Mouse (Mus musculus) spleen, adult 18-20 months (tissue): Measurements from ENCODE around the gene Srsf12.

ENCODE experiments used
- DNase-seq, 2 experiments: peaks; one replicate each; pipeline ENCODE4 v3.0.0; 2022; ENCODE audit warnings: mixed read lengths in 2 of 2

The Srsf12 gene

DNA sequence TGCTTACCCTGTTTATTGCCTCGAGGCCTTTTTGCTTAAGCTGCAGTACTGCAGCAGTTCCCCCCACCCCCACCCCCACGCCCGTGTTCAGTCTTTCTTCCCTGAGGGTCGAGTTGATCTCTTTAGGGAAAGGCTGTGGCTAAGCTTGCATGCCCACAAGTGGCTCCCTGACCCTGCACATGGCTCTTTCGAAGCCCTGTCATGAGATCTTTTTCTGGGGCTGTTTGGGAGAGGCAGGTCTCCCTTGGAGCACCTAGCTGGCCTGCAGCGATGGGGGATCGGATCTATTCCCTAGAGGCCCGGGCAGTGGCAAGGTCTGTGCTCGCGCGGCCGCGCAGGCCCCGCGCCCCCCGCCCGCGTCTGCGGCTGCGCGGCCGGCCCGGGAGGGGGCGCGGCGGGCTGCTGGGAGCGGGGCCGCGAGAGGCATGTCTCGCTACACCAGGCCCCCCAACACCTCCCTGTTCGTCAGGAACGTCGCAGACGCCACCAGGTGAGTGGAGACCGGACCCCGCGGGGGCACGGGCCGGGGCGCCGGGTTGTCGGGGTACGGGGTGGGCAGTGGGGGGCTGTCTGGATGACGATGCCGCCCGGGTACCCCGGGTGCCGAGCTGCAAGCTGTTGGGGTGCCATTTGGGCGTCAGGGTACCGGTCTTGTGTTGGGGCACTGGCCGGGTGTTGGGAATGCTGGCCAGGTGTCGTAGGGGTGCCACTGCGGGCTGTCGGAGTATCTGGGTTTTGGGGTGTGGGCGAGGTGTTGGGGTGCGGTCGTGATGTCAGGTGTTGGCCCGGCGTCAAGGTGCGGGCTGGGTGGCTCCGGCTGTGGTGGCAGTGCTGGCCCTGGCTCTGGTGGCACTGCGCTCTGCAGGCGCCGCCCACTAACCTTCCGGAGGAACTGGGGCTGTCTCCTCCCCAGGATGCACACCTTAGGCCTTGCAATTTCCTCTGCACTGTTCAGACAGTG lies at the start of gene Srsf12:
Gene Srsf12, plus strand, starts transcription at position 111 of the 961 bp plus-strand sequence.
- peak; percentile 16 to 28 for DNase-seq

DNA sequence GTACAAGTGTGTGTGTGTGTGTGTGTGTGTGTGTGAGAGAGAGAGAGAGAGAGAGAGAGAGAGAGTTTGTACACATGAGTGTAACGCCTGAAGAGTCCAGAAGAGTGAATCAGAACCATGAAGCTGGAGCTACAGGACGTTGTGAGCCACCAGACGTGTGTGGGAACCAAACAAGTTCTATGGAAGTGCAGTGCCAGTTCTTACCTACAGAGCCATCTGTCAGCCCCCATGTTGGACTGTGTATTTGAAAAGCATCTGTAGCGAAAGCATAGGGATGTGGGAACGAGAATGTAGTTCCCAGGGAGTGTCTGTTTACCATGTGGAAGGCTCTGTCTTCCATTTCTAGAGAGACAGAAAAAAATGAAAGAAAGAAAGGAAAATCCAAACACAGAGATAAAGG lies 25.3 kb upstream of the Srsf12 start:
- no peak for DNase-seq

DNA sequence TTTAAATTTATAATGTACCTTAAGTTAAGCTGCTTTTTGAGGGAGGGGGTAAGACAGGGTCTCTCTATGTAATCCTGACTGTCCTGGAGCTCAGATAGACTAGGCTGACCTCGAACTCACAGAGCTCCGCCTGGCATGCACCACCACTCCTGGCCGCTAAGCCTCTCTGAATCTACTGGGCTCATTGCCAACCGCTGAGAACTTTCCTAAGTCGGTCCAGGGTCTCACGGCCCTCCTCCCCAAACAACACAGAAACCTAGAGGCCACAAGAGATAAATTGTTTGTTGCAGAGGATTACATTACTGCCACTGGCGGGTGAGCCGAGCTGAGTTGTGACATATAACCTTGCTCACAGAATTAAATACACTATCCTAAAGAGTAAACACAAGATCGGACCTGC lies 20.6 kb upstream of the Srsf12 start:
- no peak for DNase-seq

DNA sequence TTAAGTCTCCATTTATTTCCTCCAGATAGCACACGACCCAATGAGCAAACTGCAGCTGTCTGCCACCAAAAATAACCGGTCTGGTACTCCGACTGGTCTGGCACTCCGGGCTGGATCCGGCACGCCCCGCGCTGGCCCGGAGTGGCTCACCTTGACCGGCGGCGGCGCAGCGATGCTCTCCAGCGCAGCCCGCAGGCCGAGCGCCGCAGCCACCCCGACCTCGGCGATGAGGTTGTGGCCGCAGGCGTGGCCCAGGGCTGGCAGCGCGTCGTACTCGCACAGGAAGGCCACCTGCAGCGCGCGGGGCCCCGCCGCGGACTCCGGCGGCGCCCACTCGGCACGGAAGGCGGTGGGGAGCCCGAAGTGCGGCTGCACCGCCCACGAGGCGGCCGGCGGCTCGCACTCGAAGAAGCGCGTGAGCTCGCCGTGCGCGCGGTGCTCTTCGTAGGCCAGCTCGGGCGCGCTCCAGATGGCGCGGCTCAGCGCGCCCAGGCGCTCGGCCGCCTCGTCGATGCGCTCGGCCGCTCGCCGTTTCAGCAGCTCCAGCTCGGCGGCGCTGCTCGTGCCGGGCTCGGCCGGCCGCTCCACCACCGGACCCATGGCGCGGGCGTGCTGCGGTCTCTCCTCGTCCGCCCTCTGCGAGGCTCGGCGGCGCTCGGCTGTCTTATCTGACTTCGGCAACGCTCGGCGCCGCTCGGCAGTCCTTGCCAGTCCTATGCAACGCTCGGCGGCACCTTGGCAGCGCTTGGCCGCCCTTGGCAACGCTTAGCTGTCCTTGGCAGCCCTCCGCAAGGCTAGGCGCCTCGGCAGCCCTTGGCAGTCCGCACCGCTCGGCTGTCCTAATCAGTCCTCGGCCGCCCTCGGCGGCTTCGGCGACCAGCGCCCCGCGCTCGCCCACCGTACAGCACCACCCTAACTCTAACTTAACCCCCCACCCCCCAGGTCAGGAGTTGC lies 19.7 kb upstream of the Srsf12 start:
- peak; percentile 20 to 44 for DNase-seq

DNA sequence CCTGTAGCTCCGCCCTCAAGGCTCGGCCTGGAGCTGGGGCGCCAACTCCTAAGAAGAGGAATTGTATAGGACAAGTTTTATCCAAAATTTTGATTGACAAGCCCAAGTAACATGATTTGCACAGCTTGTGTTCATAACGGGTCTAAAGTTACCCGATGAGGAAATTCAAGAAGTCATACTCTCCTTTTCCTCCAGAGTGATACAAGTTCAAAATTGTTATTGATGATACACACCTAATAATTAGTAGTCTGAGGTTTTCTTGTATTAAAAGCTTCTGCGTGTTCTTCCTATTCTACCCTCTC lies 19.1 kb upstream of the Srsf12 start, which contains the start of gene Pm20d2:
Gene Pm20d2, minus strand, starts transcription at position 3 of the 302 bp plus-strand sequence.
- no peak for DNase-seq

DNA sequence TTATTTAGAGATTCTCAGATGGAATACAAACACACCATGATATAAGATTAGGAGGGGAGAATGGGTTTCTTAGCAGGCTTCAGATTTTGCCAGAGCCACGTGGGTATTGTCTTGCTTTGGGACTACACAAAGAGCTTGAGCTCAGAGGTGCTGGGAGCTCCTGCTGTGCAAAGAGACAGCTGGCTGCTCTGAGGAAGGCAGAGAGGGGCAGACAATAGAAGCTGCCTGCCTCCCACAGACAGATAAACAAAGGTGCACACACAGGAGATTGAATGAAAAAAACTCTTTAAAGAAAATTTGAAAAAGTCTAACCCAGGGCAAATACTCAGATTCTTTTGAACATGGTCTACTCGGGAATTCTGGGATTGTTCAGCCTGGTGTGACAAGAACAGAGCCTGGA lies 10.7 kb upstream of the Srsf12 start:
- DNase-seq: no peak

DNA sequence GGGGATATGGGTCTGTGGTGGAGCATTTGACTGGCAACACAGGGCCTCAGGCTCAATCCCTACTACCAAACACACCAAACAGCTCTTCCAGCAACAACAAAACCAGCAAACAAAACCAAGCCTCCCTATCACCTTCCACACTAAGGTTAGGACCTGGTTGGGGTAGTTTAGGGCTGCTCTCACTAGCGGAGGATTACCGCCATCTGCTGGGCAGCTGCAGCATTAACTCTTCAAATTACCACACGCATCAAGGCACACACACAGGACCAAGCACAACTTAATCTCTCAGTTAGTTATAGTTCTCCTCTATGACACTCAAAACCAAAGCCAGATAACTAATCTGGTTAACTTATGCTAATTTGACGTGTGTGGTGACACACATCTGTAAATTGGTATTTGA lies 4.1 kb upstream of the Srsf12 start:
- DNase-seq: peak in 1 of 2 experiments; percentile 46

DNA sequence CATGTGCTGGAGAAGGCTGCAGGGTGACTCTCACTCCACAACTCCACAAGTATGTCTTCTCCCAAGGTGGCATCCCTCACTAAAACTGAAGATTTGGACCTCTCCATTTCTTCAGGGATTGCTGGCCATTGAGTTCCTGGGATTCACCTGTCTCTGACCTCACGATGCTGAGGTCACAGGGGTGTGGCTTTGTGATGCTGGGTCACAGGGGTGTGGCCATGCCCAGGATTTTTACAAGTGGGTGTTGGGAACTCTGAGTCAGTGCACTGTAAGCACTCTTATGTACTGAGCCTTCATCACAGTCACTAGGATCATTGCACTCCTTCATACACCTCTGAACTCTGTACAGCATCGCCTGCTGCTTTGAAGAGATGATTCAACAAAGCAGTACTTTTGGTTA lies 1.2 kb upstream of the Srsf12 start:
- DNase-seq: no peak

DNA sequence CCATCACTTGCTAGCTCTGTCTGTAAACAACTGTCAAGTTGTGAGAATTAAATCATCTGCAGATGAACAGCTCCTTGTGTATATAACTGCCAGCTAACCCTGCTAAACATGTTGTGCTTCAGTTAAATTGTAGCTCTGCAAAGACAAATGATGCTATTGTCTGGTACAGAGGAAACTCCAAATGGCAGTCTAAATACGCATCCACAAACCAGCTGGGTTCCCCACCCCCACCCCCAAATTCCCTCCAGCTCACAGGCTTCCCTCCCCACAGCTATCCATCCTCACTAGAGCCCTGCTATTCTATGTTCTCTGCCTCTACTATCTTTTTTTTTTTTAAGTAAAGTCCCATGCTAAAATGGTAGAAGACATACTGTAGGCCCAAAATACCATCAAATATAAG lies 13.1 kb downstream of the Srsf12 start:
- no peak for DNase-seq

DNA sequence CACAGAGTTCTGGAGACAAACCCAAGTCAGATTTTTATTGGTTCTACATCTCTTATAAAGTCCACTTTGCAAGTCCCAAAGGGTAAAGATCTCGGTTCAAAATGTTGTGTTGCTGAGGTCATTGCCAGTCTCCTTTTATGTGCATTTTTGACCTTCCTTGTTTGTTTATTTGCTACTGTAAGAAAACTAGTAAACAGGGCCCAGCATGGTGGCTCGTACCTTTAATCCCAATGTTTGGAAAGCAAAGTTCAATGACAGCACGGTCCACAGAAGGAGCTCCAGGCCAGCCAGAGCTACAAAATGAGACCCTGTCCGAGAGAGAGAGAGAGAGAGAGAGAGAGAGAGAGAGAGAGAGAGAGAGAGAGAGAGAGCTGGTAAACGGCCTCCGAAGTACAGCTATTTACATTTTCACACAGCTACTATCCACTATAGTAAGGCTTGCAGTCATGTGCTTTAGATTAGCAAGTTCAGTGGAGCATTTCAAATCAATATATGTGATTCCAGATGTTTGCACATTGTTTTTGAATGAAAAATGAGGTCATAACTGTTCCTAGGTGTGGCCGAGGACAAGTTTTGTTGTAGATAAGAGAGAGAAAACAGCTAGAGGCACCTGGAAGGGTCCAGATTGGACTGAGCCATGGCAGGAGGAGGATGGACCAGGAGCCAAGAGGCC lies 15.3 kb downstream of the Srsf12 start:
- no peak for DNase-seq

DNA sequence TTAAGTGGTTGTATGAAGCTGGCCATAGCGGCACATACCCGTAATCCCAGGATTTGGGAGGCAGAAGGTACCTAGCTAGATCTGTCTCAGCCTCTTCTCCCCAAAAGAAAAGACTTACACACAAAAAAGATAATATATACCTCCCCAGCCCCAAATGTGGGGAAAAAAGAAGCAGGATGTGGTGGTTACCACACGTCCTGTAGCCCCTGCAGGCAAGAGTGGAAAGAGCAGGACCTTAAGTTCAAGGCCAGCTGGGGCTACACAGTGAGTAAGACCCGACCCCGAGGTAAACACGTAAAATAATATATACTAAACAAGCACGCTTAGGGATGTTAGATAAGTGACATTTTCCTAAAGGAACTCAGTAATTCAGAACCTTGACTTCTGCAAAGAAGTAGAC lies 18.4 kb downstream of the Srsf12 start:
- no peak for DNase-seq

DNA sequence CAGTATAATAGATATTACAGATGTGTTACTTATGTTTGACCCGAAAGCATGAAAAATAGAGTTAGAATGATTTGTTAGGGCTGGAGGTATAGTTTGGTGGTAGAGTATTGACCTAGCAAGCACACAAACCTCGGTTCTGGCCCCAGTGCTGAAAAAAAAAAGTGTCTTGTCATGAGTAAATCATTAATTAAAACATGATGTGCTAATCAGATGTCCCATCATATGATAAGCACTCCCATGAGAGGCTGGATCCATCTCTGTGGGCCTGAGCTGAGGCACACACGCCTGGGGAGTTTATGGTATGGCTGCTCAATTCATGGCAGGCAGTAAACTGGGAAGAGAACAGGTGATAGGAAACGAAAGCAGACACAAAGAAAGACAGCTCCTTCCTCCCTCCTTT lies 20.8 kb downstream of the Srsf12 start:
- no peak for DNase-seq

DNA sequence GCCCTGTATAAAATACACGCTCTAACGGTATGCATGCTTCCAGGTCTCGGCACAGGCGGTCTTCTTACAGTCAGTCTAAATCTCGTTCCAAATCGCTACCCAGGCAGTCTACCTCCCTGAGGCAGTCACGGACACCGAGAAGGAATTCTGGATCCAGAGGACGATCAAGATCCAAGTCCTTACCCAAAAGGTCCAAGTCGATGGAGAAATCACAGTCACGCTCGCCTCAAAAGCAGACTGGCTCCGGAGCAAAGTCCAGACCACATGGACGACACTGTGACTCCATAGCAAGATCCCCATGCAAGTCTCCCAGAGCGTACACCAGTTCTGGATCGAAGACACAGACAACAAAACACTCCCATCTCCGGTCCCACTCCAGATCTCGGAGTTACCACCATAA lies 22.1 kb downstream of the Srsf12 start:
- DNase-seq: no peak

DNA sequence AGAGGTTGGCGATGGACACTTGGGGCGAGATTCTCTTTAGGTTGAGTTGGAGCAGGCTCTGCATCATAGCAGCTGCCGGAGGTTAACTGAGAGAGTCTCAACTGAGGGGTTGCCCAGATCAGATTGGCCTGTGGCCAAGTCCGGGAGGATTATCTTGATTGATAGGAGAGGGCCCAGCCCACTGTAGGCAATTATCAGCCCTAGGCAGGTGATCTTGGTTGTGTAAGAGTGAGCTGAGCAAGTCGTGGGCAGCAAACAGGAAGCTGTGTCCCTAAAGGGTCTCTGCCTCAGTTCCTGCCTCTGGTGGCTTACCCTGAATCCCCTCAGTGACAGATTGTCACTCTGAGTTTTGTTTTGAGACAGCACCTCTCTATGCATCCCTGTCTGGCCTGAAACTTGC lies 33.7 kb downstream of the Srsf12 start:
- DNase-seq: no peak

DNA sequence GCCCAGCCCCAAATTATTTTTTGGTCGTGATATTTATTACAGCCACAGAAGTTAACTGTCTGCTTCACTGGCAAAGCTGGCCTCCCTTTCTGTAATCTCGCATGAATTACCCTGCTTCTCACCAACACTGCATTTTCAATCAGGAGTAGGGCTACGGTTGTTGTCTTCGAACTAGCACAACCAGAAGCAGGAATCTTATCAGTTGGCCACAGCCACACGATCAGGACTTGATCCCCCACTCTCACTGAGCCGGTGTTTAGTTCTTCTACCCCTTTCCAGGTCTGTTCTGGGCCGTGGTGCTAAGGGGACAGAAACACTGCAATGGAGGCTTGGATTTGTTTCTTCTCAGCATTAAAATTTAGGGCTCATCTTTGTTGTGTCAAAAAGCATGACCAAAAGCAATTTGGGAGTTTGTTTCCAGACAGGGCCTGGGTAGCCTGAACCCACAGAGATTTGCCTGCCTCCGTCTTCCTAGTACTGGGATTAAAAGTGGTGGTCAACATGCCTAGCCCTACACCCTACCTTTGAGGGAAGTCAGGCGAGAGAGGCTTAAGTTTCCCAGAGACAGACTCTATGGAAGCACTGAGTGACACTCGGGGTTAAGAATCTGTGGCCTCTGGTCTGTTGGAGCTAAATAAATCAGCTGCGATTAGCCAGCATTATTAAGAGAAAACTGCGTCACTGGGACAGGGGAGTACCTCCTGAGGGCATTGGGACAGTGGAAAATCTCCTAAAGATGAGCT lies 34.4 kb downstream of the Srsf12 start:
- no peak for DNase-seq

DNA sequence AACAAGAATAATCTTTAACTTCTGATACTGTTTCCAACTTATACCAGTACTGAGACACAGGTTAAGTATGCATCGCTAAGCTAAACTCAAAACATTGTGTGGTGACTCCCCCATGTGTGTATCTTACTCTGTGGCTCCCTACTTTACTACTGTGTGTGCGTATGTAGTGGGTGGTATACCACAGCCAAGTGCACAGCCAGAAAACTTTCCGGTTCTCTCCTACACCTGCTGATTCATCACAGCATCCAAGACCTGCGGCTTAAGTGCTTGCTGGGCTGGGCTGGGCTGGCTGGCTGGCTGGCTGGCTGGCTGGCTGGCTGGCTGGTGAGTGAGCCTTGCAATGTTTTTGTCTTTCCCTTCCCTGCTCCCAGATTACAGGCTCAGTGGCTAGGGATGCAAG lies 35.1 kb downstream of the Srsf12 start:
- no peak for DNase-seq

DNA sequence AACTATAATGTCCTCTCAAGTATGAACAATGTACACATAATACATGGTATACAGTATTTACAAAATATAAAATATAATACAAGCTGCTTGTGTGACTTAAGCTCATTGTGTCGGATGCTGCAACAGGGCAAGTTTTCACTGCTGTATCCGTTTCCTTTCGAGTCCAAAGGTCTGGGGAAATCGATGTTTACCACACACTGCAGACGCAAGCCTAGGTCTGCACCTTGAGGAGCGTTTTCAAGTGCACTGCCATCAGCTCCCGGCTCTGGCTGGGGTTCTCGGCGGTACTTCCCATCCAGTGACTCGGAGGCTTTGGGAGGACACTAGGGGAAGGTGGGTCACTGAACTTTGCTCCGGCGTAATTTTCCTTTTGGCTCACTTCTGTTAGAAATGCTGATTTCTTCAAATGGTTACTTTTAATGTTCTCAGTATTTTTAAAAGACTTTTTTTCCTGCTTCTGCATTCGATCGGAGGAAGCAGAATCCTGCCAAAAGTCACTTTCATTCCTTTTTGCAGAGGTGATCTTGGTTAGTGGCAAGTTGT lies 37.1 kb downstream of the Srsf12 start:
- no peak for DNase-seq

DNA sequence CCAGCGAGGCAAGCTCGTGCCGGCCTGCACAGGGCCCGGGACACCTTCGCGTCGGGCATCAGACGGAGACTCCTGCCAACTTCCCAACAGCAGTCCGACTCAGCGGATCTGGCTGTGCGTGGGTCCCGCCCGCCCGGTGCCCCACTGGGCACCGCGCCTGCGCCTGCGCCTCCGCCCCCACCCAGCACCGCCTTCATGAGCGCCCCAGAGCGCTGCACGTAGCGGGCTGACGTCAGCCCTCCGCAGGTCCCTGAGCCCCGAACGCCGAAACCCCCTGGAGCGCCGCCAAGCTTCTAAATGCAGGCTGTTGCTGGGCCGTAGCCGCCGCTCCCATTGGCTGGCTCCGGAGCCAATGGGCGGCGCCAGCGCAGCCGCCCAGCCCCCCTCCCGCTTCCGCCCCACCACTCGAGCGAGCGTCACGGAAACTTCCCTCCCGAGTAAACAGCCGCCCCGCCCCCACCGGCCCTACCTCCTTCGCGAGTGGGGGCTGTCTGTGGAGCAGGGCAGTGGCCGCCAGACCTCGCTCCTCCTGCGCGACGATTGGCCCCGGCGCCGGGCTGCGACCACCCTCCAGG lies 38.8 kb downstream of the Srsf12 start:
- DNase-seq: peak; percentile 98

DNA sequence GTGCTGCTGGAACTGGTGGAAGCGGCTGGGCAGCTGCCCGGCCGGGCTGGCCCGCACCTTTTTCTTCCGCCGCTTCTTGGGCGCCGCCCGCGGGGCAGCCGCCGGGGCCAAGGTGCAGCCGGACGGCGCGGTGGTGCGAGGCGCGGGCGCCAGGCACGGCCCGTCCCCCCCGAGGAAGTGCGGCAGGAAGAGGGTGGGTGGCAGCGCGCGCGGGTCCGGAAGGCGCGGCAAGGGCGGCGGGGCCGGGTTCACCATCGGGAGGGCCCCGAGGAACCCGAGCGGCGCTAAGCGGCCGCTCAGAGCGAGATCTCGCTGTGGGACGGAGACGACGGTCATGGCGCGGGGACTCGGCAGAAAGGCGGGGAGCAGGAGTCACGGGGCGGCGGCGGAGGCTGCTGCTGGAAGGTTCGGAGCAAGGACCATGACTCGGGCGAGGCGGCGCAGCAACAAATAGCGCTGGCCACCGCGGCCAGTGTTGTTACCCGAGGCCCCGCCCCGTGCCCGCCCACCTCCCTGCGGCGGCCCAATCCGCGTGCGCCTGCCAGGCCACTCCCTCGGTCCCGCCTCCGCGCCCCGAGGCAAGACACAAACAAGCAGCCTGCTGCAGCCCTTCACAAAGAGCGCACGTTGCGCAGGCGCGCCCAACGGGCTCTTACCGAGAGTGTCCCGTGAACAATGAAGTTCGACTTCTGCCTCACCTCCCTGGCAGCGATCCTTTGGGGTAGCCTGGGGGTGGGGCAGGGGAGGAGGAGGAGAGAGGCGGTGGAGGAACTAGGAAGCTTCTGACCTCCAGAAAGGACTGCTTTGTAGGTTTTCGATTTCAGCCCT lies 39.5 kb downstream of the Srsf12 start:
- peak; percentile 97 to 98 for DNase-seq

DNA sequence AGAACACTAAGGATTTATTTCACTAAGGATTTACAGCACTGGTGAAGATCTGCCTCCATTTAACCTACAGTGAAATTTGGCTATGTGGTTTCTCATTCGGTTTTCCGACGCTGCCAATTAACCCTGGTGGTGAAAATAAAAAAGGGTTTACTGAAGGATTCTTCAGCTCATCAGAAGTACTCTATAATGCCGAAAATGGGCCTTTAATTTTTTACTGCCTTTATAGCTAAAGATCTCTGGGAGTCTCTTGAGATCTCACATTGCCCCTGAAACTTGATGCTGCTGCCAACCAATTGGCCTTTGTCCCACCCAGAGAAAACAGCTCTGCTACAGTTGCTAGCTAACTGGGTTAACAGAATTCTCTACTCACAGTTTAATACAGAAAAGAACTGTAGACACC lies 40.1 kb downstream of the Srsf12 start:
- DNase-seq: no peak

DNA sequence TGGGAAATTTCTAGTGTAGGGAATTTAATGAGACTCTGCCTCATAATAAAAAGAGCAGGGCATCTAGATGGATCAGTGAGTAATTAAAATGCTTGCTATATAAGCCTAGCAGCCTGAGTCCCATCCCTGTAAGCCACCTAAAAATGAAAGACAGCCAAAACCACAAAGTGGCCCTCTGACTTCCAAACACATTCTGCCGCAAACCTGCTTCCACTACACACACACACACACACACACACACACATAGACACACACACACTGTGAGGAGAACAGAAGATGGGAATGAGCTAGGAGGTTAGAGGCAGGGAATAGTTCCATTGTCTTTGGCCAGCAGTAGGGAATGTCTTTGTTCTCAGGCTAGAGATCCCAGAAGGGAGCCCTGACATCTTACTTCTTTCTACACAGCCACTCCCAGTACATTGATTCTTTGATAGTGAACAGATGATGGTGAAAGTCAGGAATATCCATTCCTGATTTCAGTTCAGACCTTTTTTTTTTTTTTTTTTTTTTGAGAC lies 41.0 kb downstream of the Srsf12 start:
- DNase-seq: no peak
